Mouse (Mus musculus): ENCODE data around the gene Lbhd2.

The Lbhd2 gene

GRCm38 (mm10) chr12:111450359-111450758, 43.8 kb downstream of the Lbhd2 start:
- no peak for DNase-seq

GRCm38 (mm10) chr12:111451561-111451960, 45.0 kb downstream of the Lbhd2 start:
- no peak for DNase-seq

- DNase-seq = no peak
Measured at GRCm38 (mm10) chr12:111454021-111454420, 47.4 kb downstream of the Lbhd2 start.

GRCm38 (mm10) chr12:111454543-111455280, 48.1 kb downstream of the Lbhd2 start:
- DNase-seq = no peak

- no peak for DNase-seq
Measured at GRCm38 (mm10) chr12:111455311-111455846, 48.8 kb downstream of the Lbhd2 start.

- no peak for DNase-seq
Measured at GRCm38 (mm10) chr12:111455860-111456259, 49.3 kb downstream of the Lbhd2 start.

GRCm38 (mm10) chr12:111457742-111458141, 51.1 kb downstream of the Lbhd2 start:
- no peak for DNase-seq
